Mouse (Mus musculus): ENCODE measurements around the gene Rab33b. TPM values are rescaled to one million over a fixed set of nuclear protein-coding genes. Genes with fewer than 3 reads are reported as not detected.

Rab33b gene
- polyA plus RNA-seq, 1 experiment from 2014 or later = 13.7 TPM

- Histone ChIP-seq H3K36me3 (ENCODE audit: control insufficient read depth, insufficient read depth, low read length) (no peaks in the 10 kb centered on the region), H3K4me3 (ENCODE audit: low read depth, low read length) (peak overlapping the region; percentile 61), H3K4me2 (peak overlapping the region; percentile 74), H3K9ac (ENCODE audit: low read depth, low read length) (peak overlapping the region; percentile 88), H3K4me1 (ENCODE audit: control insufficient read depth, insufficient read depth, low read length) (peaks cover 14% of the 10 kb centered on the region), H3K27me3 (ENCODE audit: control insufficient read depth, insufficient read depth, low read length) (no peaks in the 10 kb centered on the region), H3K9me3 (replicated peaks; ENCODE audit: control insufficient read depth, low read length) (no peaks in the 10 kb centered on the region), H3K27ac (ENCODE audit: low read depth, low read length) (peak overlapping the region; percentile 88; the same call in 1 of the 2 replicates)
- no peak for ATAC-seq (replicated peaks; ENCODE audit: insufficient number of reproducible peaks, low FRiP score, low TSS enrichment)
- WGBS (ENCODE audit: insufficient replicate concordance) = 64% methylated on average over 3 of the region's 3 CpGs
These were observed 939 bp upstream of the Rab33b start for GRCm38 (mm10) chr3:51482781-51483180.

DNA sequence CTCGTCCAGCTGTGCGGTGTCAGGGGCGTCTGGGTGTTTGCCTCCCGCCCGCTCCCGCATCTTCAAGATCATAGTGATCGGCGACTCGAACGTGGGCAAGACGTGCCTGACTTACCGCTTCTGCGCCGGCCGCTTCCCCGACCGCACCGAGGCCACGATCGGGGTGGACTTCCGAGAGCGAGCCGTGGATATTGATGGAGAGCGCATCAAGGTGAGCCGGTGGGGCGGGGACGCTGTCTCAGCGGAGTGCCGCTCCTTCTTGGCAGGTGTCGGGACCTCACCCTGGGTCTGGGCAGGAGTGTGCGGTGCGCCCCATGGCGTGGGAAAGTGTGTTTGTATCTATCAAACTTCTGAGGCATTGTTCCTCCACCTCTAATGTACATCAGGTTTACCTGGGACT, 650 bp downstream of the Rab33b start:
- H3K4me1 ChIP-seq (ENCODE audit: control insufficient read depth, insufficient read depth, low read length) = peaks cover 14% of the 10 kb centered on the region
- ATAC-seq (replicated peaks; ENCODE audit: insufficient number of reproducible peaks, low FRiP score, low TSS enrichment) = peak; percentile 49
- WGBS (ENCODE audit: insufficient replicate concordance) = under 1% methylated on average over 33 of the region's 33 CpGs
- H3K9me3 ChIP-seq (replicated peaks; ENCODE audit: control insufficient read depth, low read length) = no peaks in the 10 kb centered on the region
- H3K27ac ChIP-seq (ENCODE audit: low read depth, low read length) = peak overlapping the region; percentile 88
- H3K9ac ChIP-seq (ENCODE audit: low read depth, low read length) = peak overlapping the region; percentile 88
- no peaks in the 10 kb centered on the region for H3K36me3 ChIP-seq (ENCODE audit: control insufficient read depth, insufficient read depth, low read length)
- H3K4me2 ChIP-seq = peak overlapping the region; percentile 74
- H3K4me3 ChIP-seq (ENCODE audit: low read depth, low read length) = peak overlapping the region; percentile 61
- no peaks in the 10 kb centered on the region for H3K27me3 ChIP-seq (ENCODE audit: control insufficient read depth, insufficient read depth, low read length)

- no peaks in the 10 kb centered on the region for H3K27me3 ChIP-seq (ENCODE audit: control insufficient read depth, insufficient read depth, low read length)
- 73% methylated on average over 4 of the region's 4 CpGs for WGBS (ENCODE audit: insufficient replicate concordance)
- 0 out of 2 replicates have a peak overlapping the region, but pooled peaks have one; percentile 88 for H3K9ac ChIP-seq (ENCODE audit: low read depth, low read length)
- no peak for ATAC-seq (replicated peaks; ENCODE audit: insufficient number of reproducible peaks, low FRiP score, low TSS enrichment)
- peak overlapping the region; percentile 61 for H3K4me3 ChIP-seq (ENCODE audit: low read depth, low read length)
- peaks cover 14% of the 10 kb centered on the region for H3K4me1 ChIP-seq (ENCODE audit: control insufficient read depth, insufficient read depth, low read length)
- H3K4me2 ChIP-seq = peak overlapping the region; percentile 74
- H3K9me3 ChIP-seq (replicated peaks; ENCODE audit: control insufficient read depth, low read length) = no peaks in the 10 kb centered on the region
- no peak overlapping the region for H3K27ac ChIP-seq (ENCODE audit: low read depth, low read length)
- no peaks in the 10 kb centered on the region for H3K36me3 ChIP-seq (ENCODE audit: control insufficient read depth, insufficient read depth, low read length)
These were observed 1.6 kb downstream of the Rab33b start for GRCm38 (mm10) chr3:51485347-51485746.

GRCm38 (mm10) chr3:51486491-51487195, 2.9 kb downstream of the Rab33b start:
- no peak for ATAC-seq (replicated peaks; ENCODE audit: insufficient number of reproducible peaks, low FRiP score, low TSS enrichment)
- 80% methylated on average over 4 of the region's 4 CpGs for WGBS (ENCODE audit: insufficient replicate concordance)
- no peaks in the 10 kb centered on the region for H3K27me3 ChIP-seq (ENCODE audit: control insufficient read depth, insufficient read depth, low read length)
- no peak overlapping the region for H3K4me3 ChIP-seq (ENCODE audit: low read depth, low read length)
- no peak overlapping the region for H3K27ac ChIP-seq (ENCODE audit: low read depth, low read length)
- no peaks in the 10 kb centered on the region for H3K36me3 ChIP-seq (ENCODE audit: control insufficient read depth, insufficient read depth, low read length)
- no peaks in the 10 kb centered on the region for H3K9me3 ChIP-seq (replicated peaks; ENCODE audit: control insufficient read depth, low read length)
- no peak overlapping the region for H3K4me2 ChIP-seq
- H3K4me1 ChIP-seq (ENCODE audit: control insufficient read depth, insufficient read depth, low read length) = peaks cover 14% of the 10 kb centered on the region
- H3K9ac ChIP-seq (ENCODE audit: low read depth, low read length) = no peak overlapping the region

- WGBS (ENCODE audit: insufficient replicate concordance) = 88% methylated on average over 7 of the region's 7 CpGs
- peaks cover 10% of the 10 kb centered on the region; the same call in 1 of the 2 replicates for H3K36me3 ChIP-seq (ENCODE audit: control insufficient read depth, insufficient read depth, low read length)
- H3K9me3 ChIP-seq (replicated peaks; ENCODE audit: control insufficient read depth, low read length) = no peaks in the 10 kb centered on the region
- H3K4me3 ChIP-seq (ENCODE audit: low read depth, low read length) = no peak overlapping the region
- H3K9ac ChIP-seq (ENCODE audit: low read depth, low read length) = no peak overlapping the region
- H3K27me3 ChIP-seq (ENCODE audit: control insufficient read depth, insufficient read depth, low read length) = no peaks in the 10 kb centered on the region
- ATAC-seq (replicated peaks; ENCODE audit: insufficient number of reproducible peaks, low FRiP score, low TSS enrichment) = no peak
- H3K4me2 ChIP-seq = no peak overlapping the region
- H3K4me1 ChIP-seq (ENCODE audit: control insufficient read depth, insufficient read depth, low read length) = peaks cover 3% of the 10 kb centered on the region
- H3K27ac ChIP-seq (ENCODE audit: low read depth, low read length) = no peak overlapping the region
These were observed 6.5 kb downstream of the Rab33b start for GRCm38 (mm10) chr3:51490088-51490753.

- H3K27me3 ChIP-seq (ENCODE audit: control insufficient read depth, insufficient read depth, low read length) = no peaks in the 10 kb centered on the region
- ATAC-seq (replicated peaks; ENCODE audit: insufficient number of reproducible peaks, low FRiP score, low TSS enrichment) = no peak
- 71% methylated on average over 13 of the region's 13 CpGs for WGBS (ENCODE audit: insufficient replicate concordance)
- no peak overlapping the region for H3K9ac ChIP-seq (ENCODE audit: low read depth, low read length)
- H3K4me2 ChIP-seq = no peak overlapping the region
- no peak overlapping the region for H3K4me3 ChIP-seq (ENCODE audit: low read depth, low read length)
- H3K9me3 ChIP-seq (replicated peaks; ENCODE audit: control insufficient read depth, low read length) = no peaks in the 10 kb centered on the region
- H3K36me3 ChIP-seq (ENCODE audit: control insufficient read depth, insufficient read depth, low read length) = peaks cover 10% of the 10 kb centered on the region
- H3K27ac ChIP-seq (ENCODE audit: low read depth, low read length) = no peak overlapping the region
- H3K4me1 ChIP-seq (ENCODE audit: control insufficient read depth, insufficient read depth, low read length) = no peaks in the 10 kb centered on the region
These were observed 9.6 kb downstream of the Rab33b start for GRCm38 (mm10) chr3:51493272-51493838.

- H3K4me3 ChIP-seq (ENCODE audit: low read depth, low read length) = no peak overlapping the region
- ATAC-seq (replicated peaks; ENCODE audit: insufficient number of reproducible peaks, low FRiP score, low TSS enrichment) = no peak
- H3K27ac ChIP-seq (ENCODE audit: low read depth, low read length) = no peak overlapping the region
- H3K9me3 ChIP-seq (replicated peaks; ENCODE audit: control insufficient read depth, low read length) = no peaks in the 10 kb centered on the region
- H3K9ac ChIP-seq (ENCODE audit: low read depth, low read length) = no peak overlapping the region
- no peak overlapping the region for H3K4me2 ChIP-seq
- no peaks in the 10 kb centered on the region for H3K4me1 ChIP-seq (ENCODE audit: control insufficient read depth, insufficient read depth, low read length)
- 86% methylated on average over 2 of the region's 2 CpGs for WGBS (ENCODE audit: insufficient replicate concordance)
- H3K27me3 ChIP-seq (ENCODE audit: control insufficient read depth, insufficient read depth, low read length) = no peaks in the 10 kb centered on the region
- peaks cover 10% of the 10 kb centered on the region for H3K36me3 ChIP-seq (ENCODE audit: control insufficient read depth, insufficient read depth, low read length)
These were observed 10.7 kb downstream of the Rab33b start for GRCm38 (mm10) chr3:51494466-51494865.

DNA sequence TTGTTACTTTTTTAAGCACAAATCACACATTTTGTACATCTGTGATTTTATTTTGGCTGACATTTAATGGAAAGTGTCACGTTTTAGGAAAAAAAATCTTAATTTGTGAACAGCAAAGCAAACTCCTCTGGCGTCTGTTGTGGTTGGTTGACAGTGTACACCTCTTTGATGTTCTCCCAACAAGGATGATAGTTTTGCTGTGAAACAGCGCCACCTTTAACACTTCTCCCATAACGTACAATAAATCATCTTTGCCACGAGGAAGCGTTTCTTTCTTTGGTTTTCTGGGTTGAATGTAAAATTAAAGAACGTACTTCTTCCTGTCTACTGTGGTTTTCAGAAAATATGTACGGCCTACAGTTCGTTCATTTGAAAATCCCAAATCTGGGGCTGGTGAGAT, 11.9 kb downstream of the Rab33b start:
- H3K9ac ChIP-seq (ENCODE audit: low read depth, low read length) = no peak overlapping the region
- ATAC-seq (replicated peaks; ENCODE audit: insufficient number of reproducible peaks, low FRiP score, low TSS enrichment) = no peak
- H3K9me3 ChIP-seq (replicated peaks; ENCODE audit: control insufficient read depth, low read length) = no peaks in the 10 kb centered on the region
- no peak overlapping the region for H3K4me3 ChIP-seq (ENCODE audit: low read depth, low read length)
- no peaks in the 10 kb centered on the region for H3K27me3 ChIP-seq (ENCODE audit: control insufficient read depth, insufficient read depth, low read length)
- 85% methylated on average over 9 of the region's 9 CpGs for WGBS (ENCODE audit: insufficient replicate concordance)
- no peak overlapping the region for H3K27ac ChIP-seq (ENCODE audit: low read depth, low read length)
- no peak overlapping the region for H3K4me2 ChIP-seq
- H3K36me3 ChIP-seq (ENCODE audit: control insufficient read depth, insufficient read depth, low read length) = peaks cover 10% of the 10 kb centered on the region
- H3K4me1 ChIP-seq (ENCODE audit: control insufficient read depth, insufficient read depth, low read length) = no peaks in the 10 kb centered on the region

All from heart, embryonic 11.5 days (tissue).